Mouse (Mus musculus): ENCODE results near the gene Ascc1.
"Not testable (repeated sequence)": the region's sequence is repeated elsewhere in the genome, so short reads cannot be mapped to it uniquely, and the experiment has no call there.

Ascc1 gene

GRCm38 (mm10) chr10:59977715-59978343 lies 24.8 kb upstream of the Ascc1 start:
- no peak for DNase-seq

- DNase-seq: no peak
Observed at GRCm38 (mm10) chr10:59978401-59978800, 24.2 kb upstream of the Ascc1 start.

- DNase-seq: peak; percentile 88 to 92
Observed at GRCm38 (mm10) chr10:59978873-59979743, 23.5 kb upstream of the Ascc1 start.

GRCm38 (mm10) chr10:59980815-59981244 lies 21.8 kb upstream of the Ascc1 start:
- DNase-seq: no peak

GRCm38 (mm10) chr10:59981336-59981735 lies 21.3 kb upstream of the Ascc1 start:
- DNase-seq: no peak

- DNase-seq: no peak
Observed at GRCm38 (mm10) chr10:59981792-59982191, 20.8 kb upstream of the Ascc1 start.

- no peak for DNase-seq
Observed at GRCm38 (mm10) chr10:59982379-59982873, 20.2 kb upstream of the Ascc1 start.

GRCm38 (mm10) chr10:59988036-59988435 lies 14.6 kb upstream of the Ascc1 start:
- DNase-seq: no peak

- no peak for DNase-seq
Observed at GRCm38 (mm10) chr10:59990393-59990792, 12.2 kb upstream of the Ascc1 start.

GRCm38 (mm10) chr10:59991262-59991880 lies 11.2 kb upstream of the Ascc1 start:
- DNase-seq: no peak

- no peak for DNase-seq
Observed at GRCm38 (mm10) chr10:59992024-59992423, 10.6 kb upstream of the Ascc1 start.

- not testable (repeated sequence) for DNase-seq
Observed at GRCm38 (mm10) chr10:59993813-59994212, 8.8 kb upstream of the Ascc1 start.

GRCm38 (mm10) chr10:59995889-59996288 lies 6.7 kb upstream of the Ascc1 start:
- no peak for DNase-seq

- peak in 1 of 2 experiments; percentile 46 for DNase-seq
Observed at GRCm38 (mm10) chr10:59997591-59997990, 5.0 kb upstream of the Ascc1 start.

- DNase-seq: no peak
Observed at GRCm38 (mm10) chr10:59999057-59999456, 3.5 kb upstream of the Ascc1 start.

GRCm38 (mm10) chr10:60001663-60002062 lies 942 bp upstream of the Ascc1 start:
- DNase-seq: not testable (repeated sequence)

- DNase-seq: no peak
Observed at GRCm38 (mm10) chr10:60002203-60002602, 402 bp upstream of the Ascc1 start.

GRCm38 (mm10) chr10:60003213-60003752 lies 678 bp downstream of the Ascc1 start:
- DNase-seq: no peak

GRCm38 (mm10) chr10:60003847-60004246 lies 1.2 kb downstream of the Ascc1 start:
- no peak for DNase-seq

- peak in 1 of 2 experiments; percentile 35 for DNase-seq
Observed at GRCm38 (mm10) chr10:60005264-60005663, 2.7 kb downstream of the Ascc1 start.

- DNase-seq: no peak
Observed at GRCm38 (mm10) chr10:60009115-60009514, 6.5 kb downstream of the Ascc1 start.

GRCm38 (mm10) chr10:60016223-60016622 lies 13.6 kb downstream of the Ascc1 start:
- no peak for DNase-seq

- DNase-seq: no peak
Observed at GRCm38 (mm10) chr10:60019299-60019698, 16.7 kb downstream of the Ascc1 start.
